Mouse (Mus musculus) retina, adult 2 months (tissue): ENCODE measurements around the gene Prkcd.
"Not testable (repeated sequence)": the region's sequence is repeated elsewhere in the genome, so short reads cannot be mapped to it uniquely, and the experiment has no call there.

Experiments
- DNase-seq: peaks from one replicate; pipeline ENCODE4 v3.0.0-alpha.2; 2012; ENCODE audit warnings: low read depth, low spot score

Gene Prkcd

DNA sequence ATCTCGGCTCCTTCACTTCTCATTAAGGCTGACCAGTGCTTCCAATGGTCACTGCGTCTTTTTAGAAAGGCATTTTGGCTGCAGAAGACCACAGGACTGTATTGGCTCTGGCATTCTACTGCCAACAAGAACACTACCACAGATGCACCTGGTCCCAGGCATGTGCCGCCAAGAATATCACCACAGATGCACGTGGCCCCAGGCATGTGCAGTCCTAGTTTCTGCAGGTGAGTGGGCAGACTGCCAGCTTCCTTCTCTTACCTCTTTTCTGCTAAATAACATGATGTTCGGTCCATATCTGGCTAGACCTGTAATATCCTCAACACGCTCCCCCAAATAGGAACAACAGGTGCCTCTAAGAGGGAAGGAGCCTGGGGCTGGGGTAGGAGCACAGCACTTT lies 17.8 kb downstream of the Prkcd start:
- no peak for DNase-seq

DNA sequence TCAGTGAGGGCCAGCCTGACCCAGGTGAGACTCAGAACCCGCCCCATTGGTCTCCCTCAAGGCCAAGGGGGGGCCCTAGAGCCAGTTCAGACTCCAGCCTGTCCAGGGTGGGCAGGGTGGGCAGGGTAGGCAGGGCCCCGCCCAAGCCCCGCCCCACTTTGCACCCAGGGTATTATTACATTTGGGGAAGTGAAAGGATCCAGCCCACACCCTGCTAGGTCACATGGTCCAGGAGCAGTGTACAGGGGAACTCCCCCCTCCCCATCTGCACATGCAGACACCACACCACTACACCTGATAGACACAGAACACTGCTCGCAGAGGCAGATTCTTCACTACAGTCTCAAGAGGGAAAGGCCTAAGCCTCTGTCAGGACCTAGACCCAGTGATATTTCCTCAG lies 18.3 kb downstream of the Prkcd start:
- no peak for DNase-seq

DNA sequence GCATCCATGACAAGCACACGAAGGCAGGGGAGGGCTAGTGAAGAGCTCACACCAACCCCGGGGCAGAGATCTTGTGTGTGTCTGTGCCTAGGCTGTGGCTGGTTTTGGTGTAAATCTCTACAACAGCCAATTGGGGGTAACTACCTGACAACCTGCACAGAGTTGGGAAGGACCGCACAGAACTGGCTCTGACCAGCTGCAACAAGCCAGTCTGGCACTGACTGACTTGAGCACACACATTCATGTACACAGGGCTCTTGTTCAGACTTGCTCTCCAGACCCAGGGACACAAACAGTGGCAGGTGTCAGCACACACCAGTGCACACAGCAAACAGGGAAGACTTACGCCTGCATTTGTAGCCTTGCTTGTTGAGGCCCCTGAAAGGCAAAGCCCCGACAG lies 19.2 kb downstream of the Prkcd start:
- DNase-seq, result no peak

DNA sequence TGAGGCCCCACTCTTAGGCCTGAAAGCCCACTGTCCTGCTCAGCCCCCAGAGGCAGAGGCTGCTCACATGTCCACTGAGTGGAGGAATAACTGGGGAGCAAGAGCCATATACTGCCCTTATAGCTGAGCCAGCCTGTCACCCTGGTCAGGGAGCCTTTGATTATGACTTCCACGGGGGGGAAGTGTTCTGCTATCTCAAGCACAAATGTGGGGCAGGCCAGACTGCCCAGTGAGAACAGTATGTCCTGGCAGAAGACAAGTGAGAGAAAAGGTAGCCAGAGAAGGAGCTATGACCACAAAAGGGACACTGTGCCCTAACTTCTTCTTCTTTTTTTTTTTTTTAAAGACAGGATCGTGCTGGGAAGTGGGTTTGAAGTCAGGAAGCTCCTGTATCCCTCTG lies 28.9 kb downstream of the Prkcd start:
- no peak for DNase-seq

DNA sequence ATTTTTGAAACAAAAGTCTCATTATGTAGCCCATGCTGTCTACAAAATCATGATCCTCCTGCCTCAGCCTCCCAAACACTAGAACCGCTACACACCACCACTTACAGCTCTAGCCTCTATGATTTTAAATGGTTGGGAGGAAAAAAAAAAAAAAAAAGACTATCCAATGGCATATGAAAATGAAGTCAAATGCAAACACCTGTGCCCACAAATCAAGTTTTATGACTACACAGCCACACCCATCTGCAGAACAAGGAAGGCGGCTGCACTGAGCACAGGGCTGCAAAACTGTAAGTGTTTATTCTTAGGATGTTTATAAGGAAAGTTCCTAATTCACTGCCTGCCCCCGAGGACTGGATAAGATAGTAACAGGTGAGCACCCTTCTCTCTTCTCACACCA lies 29.6 kb downstream of the Prkcd start:
- DNase-seq, result no peak

DNA sequence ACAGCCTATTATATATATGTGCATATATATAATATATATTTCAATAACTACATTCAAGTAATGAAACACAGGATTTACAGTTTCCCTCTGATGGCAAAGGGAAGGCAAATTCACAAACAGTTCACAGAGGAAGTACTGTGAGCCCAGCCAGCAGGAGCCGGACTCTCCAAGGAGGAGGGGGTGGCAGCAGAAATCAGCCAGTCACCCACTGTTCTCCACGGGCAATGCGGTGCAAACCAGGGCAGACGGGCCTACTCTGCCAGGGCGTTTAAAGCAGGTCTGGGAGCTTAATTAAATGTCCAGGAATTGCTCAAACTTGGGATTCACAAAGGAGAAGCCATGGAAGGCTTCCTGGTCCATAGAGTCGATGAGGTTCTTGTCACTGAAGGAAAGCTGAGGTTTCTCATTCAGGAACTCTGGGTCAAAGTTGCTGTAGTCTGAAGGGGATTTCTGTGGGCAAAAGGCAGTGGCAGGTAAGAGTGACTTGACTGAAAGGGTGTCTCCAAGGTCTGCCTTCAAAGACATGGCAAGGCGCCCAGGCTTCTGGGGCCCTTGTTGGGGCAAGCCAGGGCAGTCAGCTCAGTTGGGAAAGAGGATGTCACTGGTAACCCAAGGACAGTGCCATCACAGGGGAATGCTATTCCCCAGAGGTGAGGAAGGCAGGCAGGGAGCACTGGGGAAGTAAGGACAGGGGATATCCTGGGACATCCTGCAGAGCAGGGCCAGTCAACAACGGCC lies 30.3 kb downstream of the Prkcd start:
- DNase-seq, result no peak

DNA sequence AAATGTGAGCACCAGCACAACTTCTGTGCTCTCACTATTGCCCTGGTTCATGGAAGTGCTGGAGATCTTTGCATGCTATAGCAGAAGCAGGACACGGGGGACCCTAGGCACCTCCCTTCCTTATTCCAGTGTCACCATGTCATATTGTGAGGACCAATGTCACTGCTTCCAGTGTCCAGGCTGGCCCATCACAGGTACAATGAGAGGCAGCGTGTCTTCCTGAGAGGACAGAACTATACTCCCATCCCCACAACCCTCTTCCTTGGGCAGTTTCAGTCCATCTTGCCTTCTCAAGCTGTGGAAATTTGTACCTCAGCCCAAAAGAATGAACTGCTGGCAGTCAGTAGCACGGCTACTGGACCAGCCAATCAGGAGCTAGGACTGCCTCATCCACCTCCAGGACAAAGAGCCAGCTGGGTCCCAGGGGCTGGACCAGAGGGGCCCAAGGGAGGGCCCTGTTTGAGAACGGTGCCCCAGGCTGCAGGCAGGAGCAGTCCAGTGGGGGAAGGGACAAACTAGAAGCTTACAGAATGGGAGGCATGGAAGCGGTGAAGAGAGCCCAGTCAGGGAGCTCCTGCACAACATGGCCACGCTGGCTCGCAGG lies 31.8 kb downstream of the Prkcd start:
- no peak for DNase-seq

DNA sequence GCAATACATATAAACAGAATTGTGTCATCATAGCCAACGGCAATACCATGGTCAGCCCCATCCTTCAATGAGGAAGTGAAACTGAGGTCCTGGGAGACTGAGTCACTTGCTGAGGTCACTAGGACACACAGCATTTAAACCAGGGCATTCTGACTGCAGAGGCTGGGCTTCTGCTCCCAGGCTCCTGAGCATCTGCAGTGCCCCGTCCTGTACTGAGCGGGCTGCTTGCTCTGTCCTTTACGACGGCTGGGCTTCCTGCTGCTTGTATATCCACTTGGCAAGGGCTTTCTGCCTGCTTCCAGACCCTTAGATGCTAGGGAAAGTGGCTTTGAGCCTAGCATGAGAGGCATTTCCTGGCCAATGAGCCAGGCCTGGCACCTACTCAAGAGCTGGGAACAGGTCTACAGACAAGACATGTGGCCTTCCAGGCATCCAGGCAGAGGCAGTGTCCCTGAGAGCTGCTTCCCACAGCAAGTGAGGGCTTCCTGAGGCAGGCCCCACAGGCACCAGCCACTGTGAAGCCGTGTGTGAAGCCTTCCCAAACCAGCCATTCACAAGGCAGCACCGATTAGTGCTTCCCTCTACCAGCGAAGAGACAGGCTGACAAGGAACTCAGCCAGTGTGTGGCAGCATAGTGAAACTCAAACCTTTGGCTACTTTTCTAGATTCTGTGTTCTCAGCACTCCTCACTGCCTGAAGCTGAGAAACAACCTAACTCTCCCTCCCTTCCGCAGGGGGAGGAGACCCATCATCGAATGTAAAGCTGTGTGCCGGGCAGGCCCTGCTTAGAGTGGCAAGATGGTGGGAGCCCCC lies 32.5 kb downstream of the Prkcd start:
- DNase-seq, result no peak

DNA sequence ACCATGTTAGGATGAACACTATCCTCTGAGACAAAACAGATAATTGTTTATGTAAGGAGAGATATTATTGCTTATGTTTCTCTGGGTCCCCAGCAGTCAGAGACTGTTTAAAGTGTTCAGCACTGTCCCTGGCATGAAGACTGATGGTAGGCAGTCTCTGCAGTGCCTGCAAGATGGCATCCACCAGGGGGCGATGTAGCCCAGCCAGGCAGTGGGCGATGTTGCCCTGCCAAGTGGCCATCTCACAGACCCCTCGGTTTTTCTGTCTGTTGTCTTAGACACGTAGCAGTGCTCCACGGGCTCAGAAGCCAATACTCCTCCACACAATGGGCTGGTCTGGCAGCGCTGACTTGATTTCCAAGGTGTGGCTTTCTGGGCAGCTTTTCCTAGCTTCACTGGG lies 34.6 kb downstream of the Prkcd start:
- no peak for DNase-seq

DNA sequence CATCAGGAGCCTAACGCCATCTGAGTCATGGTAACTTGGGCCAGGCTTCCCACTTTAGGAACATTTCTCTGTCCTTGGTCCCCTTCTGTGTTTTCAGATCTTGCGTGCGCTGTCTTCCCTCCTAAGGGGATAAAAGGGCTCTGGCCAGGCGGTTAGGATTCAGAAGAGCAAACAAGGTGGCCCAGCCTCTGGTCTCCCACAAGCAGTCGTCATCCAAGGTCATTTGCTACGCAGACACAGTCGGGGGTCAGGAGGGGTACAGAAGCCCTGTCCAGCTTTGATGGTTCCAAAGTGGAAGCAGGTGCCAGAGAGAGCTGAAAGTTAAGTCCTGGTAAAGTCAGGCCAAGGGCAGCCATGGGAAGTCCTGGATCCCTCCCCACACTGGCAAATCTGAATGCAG lies 35.1 kb downstream of the Prkcd start:
- no peak for DNase-seq

DNA sequence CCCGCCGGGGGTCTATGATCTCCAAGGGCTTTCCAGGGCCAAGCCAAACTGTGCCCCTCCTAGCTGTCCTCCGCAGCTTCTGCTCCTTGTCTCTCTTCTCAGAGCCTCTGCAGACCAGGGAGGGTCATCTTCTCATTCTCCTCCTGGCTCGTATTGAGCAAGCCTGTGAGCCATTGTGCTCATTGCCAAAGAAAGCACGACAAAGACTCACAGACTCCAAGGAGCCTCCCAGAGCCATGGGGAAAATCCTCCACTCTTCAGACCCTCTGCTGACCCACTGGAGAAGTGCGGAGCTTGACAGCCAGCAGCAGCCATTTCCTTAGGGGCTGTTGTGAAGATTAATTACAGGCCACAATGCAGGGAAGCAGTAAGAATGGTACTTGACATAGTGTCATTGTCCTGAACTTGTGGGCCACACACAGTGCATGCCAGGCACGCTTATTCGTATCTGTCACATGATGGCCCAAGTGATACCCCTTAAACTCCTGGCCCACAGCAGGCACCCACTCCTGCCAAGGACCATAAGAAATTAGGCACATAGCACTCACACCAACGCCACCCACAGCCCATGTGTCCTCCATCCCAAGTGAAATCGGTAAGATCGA lies 35.9 kb downstream of the Prkcd start:
- no peak for DNase-seq

DNA sequence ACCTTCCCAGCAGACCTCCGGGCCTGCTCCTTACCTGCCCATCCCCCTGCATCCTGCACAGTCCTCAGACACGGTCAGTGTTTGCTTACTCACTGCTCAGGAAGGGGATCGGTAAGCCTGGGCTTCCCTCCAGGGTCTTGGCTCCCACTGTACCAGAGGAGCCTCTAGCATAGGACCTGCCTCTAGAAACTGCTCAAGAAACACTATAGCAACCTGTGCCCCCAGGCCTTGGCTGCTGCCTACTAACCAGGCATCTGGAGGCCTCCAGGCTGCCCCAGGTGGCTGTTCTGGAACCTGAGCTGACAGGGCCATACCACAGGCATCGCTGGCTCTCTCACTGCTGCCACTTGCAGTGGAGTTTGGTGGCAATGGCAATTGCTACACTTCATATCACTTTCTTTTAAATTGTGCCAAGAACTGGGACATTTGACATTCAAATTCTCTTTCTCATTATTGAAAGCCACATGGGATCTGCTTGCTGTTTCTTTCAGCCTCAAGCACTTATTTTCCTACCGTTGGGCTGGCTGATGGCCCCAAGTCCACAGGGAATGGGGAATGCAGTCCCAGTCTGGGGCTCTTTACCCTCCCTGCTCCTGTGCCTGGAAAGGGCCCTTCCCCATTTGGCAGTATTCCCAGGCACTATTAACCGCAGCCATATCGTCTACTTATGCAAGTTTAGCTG lies 39.1 kb downstream of the Prkcd start:
- DNase-seq, result no peak

DNA sequence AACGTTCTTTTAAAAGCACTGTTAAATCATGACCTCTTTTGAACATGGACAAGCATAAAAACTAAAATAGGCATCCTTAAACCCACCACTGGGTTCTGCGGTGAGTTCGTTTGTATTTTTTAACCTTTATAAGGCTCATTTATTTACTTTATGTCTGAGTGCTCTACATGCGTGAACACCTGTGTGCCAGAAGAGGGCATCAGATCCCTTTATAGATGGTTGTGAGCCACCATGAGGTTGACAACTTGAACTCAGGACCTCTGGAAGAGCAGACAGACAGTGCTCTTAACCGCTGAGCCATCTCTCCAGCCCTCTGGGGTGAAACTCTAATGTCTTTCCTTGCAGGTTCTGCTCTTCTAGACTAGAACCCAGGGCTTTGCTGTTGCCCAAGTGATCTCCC lies 40.7 kb downstream of the Prkcd start:
- no peak for DNase-seq

DNA sequence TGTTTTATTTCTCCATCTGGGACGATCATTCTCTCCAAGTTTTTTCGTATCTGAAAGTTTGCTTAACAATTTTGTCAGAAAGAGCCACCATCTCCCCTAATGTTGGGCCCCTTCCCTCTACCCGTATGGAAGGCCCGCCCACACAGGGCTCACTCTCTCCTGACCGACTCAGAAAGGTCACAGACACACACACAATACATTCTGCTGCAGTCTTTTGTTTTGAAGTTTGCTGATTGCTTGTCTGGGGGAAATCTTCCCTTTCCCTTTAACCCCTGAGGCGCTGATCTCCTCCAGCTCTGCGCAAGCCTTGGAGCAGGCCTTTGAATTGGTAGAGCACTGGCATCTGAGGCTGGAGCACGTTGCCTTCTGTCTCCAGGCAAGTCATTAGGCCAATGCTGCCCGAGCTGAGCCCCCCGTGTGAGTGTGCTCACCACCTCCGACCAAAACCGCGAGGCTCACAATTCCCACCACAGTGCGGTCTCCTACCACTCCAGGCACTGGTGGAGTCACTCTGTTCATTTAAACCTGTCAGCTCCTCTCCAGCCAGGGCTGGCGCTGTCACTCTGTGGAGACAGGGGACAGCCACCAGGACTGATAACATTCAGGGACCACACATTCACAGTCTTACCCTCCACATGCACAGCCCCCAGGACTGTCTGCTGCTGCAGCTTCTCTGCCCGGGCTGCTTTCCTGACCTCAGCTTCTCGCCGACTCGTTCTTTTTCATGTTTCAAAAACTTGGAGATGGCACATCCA lies 41.3 kb downstream of the Prkcd start:
- DNase-seq, result no peak

DNA sequence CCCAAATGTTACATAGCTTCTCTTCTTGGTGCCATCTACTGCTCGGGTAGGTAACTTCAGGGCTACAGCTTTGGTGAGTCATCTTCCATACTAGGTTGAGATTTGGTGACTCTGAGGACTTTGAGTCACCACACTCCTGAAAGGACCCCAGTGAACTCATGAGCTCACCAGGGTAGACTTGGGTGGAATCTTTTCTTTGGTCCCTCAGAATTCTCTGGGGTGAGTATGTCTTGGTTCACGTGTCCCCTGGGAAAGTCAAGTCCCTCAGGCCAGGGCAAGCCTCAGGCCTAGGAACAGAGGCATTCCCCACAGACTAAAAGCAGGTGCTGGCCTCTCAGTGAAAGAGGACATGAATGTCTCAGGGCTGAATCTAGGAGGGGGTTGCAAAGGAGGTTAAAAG lies 41.9 kb downstream of the Prkcd start:
- no peak for DNase-seq

DNA sequence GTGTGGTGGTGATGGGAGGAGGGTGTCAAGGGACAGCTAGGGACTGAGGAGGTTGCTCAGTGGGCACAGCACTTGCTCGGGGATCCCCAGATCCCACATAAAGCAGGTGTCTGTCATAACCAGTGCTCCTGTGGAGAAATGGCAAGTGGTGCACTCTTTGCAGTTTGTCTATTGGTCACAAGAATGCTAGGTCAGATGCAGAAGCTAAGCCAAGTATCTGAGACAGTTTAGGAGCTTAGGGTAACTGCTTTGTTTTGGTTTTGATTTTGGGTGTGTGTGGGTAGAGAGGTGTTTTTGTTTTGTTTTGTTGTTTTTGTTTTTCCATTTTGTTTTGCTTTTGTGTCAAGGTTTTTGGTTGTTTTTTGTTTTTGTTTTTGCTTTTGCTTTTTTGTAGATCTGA lies 44.8 kb downstream of the Prkcd start:
- DNase-seq, result no peak

DNA sequence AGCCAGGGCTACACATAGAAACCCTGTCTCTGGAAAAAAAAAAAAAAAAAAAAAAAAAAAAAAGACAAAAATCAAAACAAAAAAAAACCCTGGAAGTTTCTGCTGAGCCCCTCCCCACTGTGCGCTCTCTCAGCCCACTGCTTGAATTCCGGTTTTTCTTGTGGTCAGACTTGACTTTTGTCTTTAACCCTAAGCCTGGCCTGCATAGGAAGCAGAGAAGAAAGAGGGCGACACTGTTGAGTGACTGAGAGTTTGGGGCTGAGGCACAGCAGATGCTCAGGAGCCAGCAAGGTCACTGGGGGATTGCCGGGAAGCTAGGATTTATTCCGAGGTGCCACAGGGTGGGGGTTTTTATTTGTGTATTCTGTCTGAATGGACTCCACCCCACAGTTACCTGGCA lies 46.1 kb downstream of the Prkcd start:
- no peak for DNase-seq

DNA sequence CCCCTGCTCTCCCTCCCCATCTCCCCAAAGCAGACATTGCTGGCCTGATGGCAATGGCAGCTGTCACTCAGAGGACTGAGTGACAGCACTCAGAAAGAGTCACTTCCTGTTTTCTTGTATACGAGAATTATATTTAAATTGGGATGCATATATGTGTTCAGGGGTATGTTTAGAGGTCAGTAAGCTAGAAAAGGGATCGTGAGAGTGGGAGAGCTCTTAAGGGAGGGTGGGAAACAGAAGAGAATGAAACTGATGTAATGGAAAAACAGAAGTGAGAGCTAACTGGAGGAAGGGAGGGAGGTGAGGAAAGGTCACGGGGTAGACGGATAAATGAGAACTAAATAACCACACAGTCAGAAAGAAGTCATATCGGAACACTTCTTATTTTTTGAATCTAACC lies 46.8 kb downstream of the Prkcd start:
- DNase-seq, result no peak

DNA sequence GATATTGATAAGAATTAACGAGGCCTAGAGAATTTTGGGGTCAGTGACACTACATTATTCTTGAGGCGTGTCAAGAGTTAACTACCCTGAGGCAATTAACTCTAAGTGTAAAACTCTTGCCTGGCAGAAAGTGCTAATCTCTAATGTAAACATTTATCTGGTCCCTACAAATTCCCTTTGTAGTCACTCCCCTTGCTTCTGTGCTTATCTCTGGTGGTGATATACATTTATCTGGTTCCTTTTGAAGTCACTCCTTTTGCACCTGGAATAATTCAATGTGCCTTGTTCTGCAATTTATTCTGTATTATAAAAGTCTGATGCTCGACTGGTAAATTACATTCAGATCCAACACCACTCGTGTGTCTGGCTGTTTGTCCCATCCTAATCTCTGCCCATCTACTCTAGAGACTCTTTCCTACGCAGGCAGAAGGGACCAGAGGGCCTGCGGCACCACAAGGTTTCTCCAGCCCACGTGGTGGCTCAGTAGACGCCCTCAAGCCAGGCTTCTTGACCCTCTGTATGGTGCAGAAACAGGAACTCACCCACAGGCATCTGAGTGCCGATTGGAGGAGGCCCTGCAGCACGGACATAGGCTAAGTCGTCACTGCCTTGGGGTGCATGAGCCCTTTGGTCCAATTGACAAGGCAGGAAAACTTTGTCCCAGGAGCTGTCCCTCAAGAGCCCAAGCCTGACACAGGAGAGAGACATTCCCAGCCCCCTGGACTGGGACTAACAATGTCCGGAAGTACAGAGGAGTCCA lies 48.5 kb downstream of the Prkcd start:
- not testable (repeated sequence) for DNase-seq

DNA sequence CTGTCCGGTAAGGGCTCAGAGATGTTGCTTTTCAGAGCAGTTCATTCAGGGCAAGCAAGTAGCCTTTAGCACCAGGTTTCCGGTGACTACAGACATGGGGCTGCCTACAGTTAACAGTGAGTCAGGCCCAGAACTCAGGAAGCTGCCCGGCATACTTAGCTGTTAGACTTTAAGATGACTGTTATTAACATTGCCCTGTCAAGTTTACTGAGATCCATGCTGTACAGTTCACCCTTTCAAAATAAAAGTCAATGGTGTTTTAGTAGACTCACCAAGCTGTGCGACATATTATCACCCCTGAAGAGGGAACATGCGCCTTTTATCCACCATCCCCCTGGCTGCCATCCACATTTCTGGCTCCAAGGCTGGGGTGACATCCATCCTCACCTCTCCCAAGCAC lies 49.8 kb downstream of the Prkcd start:
- DNase-seq, result no peak
